10 mouse cellular contexts compared by ENCODE assay signal in the genomic region with DNA sequence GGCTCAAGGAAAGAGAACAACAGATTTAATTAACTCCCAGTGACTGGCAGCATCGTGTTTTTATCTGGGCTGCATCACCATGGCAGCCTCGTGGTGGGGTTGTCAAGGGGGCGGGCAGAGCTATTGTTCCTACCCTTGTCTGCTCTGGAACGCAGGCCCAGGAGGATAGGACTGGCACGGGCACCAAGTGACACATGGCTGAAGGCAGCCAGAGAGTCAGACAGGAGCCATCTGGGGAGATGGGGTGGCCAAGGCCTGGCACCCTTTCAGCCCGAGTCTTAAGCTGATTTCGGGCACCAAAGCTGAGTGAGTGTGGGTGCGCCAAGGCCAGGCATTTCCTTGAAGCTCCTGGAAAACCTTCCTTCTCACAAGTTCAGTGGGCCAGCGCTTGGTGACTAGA. TPM values are rescaled to one million over a fixed set of nuclear protein-coding genes. Genes with fewer than 3 reads are reported as not detected.
DNase-seq lines count a peak whose midpoint lies in the region; ATAC-seq and TF ChIP-seq lines count a peak whose summit lies in the region.
"Had no signal": no experiment of that assay in that cellular context is flagged by ENCODE, and none has a peak within 500 bp of the region (broad histone marks: within the 10 kb centered on the region; RNA-seq: fewer than 3 reads in every experiment).

No protein-coding gene starts in this region.

- H3K4me2 ChIP-seq in forebrain, embryonic 16.5 days (ENCODE audit: low read length): peak overlapping the region; percentile 91
- peak overlapping the region; percentile 90; the same call in 1 of the 2 replicates for H3K4me2 ChIP-seq in midbrain, embryonic 12.5 days (replicated peaks)
- no peak overlapping the region for H3K4me2 ChIP-seq in intestine, postnatal 0 days (replicated peaks; ENCODE audit: low read depth)

- 19% methylated on average over 9 of the region's 9 CpGs for WGBS in forebrain, embryonic 16.5 days
- WGBS in midbrain, embryonic 12.5 days: 34% methylated on average over 9 of the region's 9 CpGs
- 84% methylated on average over 9 of the region's 9 CpGs for WGBS in intestine, postnatal 0 days

- H3K4me1 ChIP-seq in forebrain, embryonic 16.5 days (replicated peaks; ENCODE audit: control insufficient read depth, insufficient read depth, low read length): peaks cover 83% of the 10 kb centered on the region
- H3K4me1 ChIP-seq in midbrain, embryonic 12.5 days: peaks cover 90% of the 10 kb centered on the region
- H3K4me1 ChIP-seq in intestine, postnatal 0 days (replicated peaks; ENCODE audit: control insufficient read depth, insufficient read depth, low read length): 0 out of 2 replicates have a peak, but pooled peaks cover 4% of the 10 kb centered on the region

- peaks cover 11% of the 10 kb centered on the region; the same call in 1 of the 2 replicates for H3K36me3 ChIP-seq in forebrain, embryonic 16.5 days (ENCODE audit: control insufficient read depth, insufficient read depth)
- H3K36me3 ChIP-seq in midbrain, embryonic 12.5 days: peaks cover 20% of the 10 kb centered on the region
- no peaks in the 10 kb centered on the region; the same call in 1 of the 2 replicates for H3K36me3 ChIP-seq in intestine, postnatal 0 days (ENCODE audit: control insufficient read depth, insufficient read depth)

- ATAC-seq in forebrain, embryonic 16.5 days: peak; percentile 26
- no peak for ATAC-seq in midbrain, embryonic 12.5 days (ENCODE audit: low FRiP score, low read depth)
- no peak for ATAC-seq in intestine, postnatal 0 days
- ATAC-seq in inflammation-experienced regulatory T-cells, adult 6 months: no peak

- H3K4me3 ChIP-seq in forebrain, embryonic 16.5 days (replicated peaks; ENCODE audit: low read length): no peak overlapping the region
- H3K4me3 ChIP-seq in midbrain, embryonic 12.5 days: no peak overlapping the region
- H3K4me3 ChIP-seq in intestine, postnatal 0 days (ENCODE audit: low read depth, low read length): no peak overlapping the region

- intact Hi-C loops in heart, postnatal 10 days (cut with DNase I): no loop called here

- peak; percentile 91 for DNase-seq in heart, adult 11 months
- no peak for DNase-seq in heart, postnatal 10 days
- DNase-seq in cerebellum, adult 11-12 months: peak; percentile 89
- no peak for DNase-seq in thymus, postnatal 25 days

- TF ChIP-seq CTCF in intestine, postnatal 0 days (IDR thresholded peaks at IDR 0.05; ENCODE audit: low read depth): no peak

- H3K27me3 ChIP-seq in forebrain, embryonic 16.5 days (replicated peaks; ENCODE audit: control insufficient read depth, insufficient read depth, low read length): no peaks in the 10 kb centered on the region
- 0 out of 2 replicates have a peak, but pooled peaks cover 2% of the 10 kb centered on the region for H3K27me3 ChIP-seq in midbrain, embryonic 12.5 days
- H3K27me3 ChIP-seq in intestine, postnatal 0 days (replicated peaks; ENCODE audit: control insufficient read depth, insufficient read depth, low read length): peaks cover 12% of the 10 kb centered on the region; the same call in 1 of the 2 replicates

- H3K27ac ChIP-seq in forebrain, embryonic 16.5 days (ENCODE audit: low read length): peak overlapping the region; percentile 86
- peak overlapping the region; percentile 91 for H3K27ac ChIP-seq in midbrain, embryonic 12.5 days (replicated peaks)
- no peak overlapping the region for H3K27ac ChIP-seq in intestine, postnatal 0 days (ENCODE audit: low read depth, low read length)
- H3K27ac ChIP-seq: heart, embryonic 15.5 days had no signal

- H3K9ac ChIP-seq in forebrain, embryonic 16.5 days (replicated peaks; ENCODE audit: low read depth, low read length): peak overlapping the region; percentile 75; the same call in 1 of the 2 replicates
- peak overlapping the region; percentile 46; the same call in 1 of the 2 replicates for H3K9ac ChIP-seq in midbrain, embryonic 12.5 days (replicated peaks)
- H3K9ac ChIP-seq in intestine, postnatal 0 days (ENCODE audit: low read depth, low read length): no peak overlapping the region

- H3K9me3 ChIP-seq in forebrain, embryonic 16.5 days (ENCODE audit: control insufficient read depth, low read length): no peaks in the 10 kb centered on the region
- no peaks in the 10 kb centered on the region for H3K9me3 ChIP-seq in midbrain, embryonic 12.5 days
- H3K9me3 ChIP-seq in intestine, postnatal 0 days (ENCODE audit: control insufficient read depth): no peaks in the 10 kb centered on the region
- H3K9me3 ChIP-seq: heart, embryonic 15.5 days had no signal

RNA-seq across cellular contexts. Expression of gene Prr7, which starts 6.3 kb away (rescaled TPM):
- 1 to 10 TPM; 1.7 to 1.8 TPM for total RNA-seq in heart, postnatal 10 days (2021)
- 4.1 and 4.3 TPM in 2 replicates for polyA plus RNA-seq in forebrain, embryonic 16.5 days (2015; fragmentation: Nextera tagmentation; extraction: Ambion mirVana)
- 2.0 and 2.3 TPM in 2 replicates for polyA plus RNA-seq in midbrain, embryonic 12.5 days (2016; fragmentation: Nextera tagmentation; extraction: Ambion mirVana)
- 0.14 and 0.27 TPM in 2 replicates for polyA plus RNA-seq in intestine, postnatal 0 days (2015; fragmentation: Nextera tagmentation; extraction: Ambion mirVana)
- polyA plus RNA-seq in inflammation-experienced regulatory T-cells, adult 6 months (2017; shearing (Covaris generic)): under 1 TPM in 1 of 3 experiments, not detected in 2; 0.26 TPM
- polyA plus RNA-seq: liver, embryonic 16.5 days had no signal

RNA-seq across cellular contexts. Expression of gene Dbn1, which starts 17.5 kb away (rescaled TPM):
- total RNA-seq in heart, postnatal 10 days (2021): 10 to 100 TPM; 53.7 to 58.2 TPM
- polyA plus RNA-seq in forebrain, embryonic 16.5 days (2015; fragmentation: Nextera tagmentation; extraction: Ambion mirVana): 792 and 816 TPM in 2 replicates
- 558 and 585 TPM in 2 replicates for polyA plus RNA-seq in midbrain, embryonic 12.5 days (2016; fragmentation: Nextera tagmentation; extraction: Ambion mirVana)
- polyA plus RNA-seq in intestine, postnatal 0 days (2015; fragmentation: Nextera tagmentation; extraction: Ambion mirVana): 31.3 and 34.8 TPM in 2 replicates
- under 1 TPM in 1 of 3 experiments, not detected in 2; 0.15 TPM for polyA plus RNA-seq in inflammation-experienced regulatory T-cells, adult 6 months (2017; shearing (Covaris generic))

RNA-seq across cellular contexts. Expression of gene Grk6, which starts 25.5 kb away (rescaled TPM):
- total RNA-seq in heart, postnatal 10 days (2021): 10 to 100 TPM; 26.3 to 28.5 TPM
- polyA plus RNA-seq in forebrain, embryonic 16.5 days (2015; fragmentation: Nextera tagmentation; extraction: Ambion mirVana): 39.4 and 40.1 TPM in 2 replicates
- polyA plus RNA-seq in midbrain, embryonic 12.5 days (2016; fragmentation: Nextera tagmentation; extraction: Ambion mirVana): 53.1 and 58.5 TPM in 2 replicates
- polyA plus RNA-seq in intestine, postnatal 0 days (2015; fragmentation: Nextera tagmentation; extraction: Ambion mirVana): 10.5 and 11.4 TPM in 2 replicates
- 10 to 100 TPM; 35.3 to 50.0 (median 40.5) TPM for polyA plus RNA-seq in inflammation-experienced regulatory T-cells, adult 6 months (2017; shearing (Covaris generic))

RNA-seq across cellular contexts. Expression of gene Pdlim7, which starts 43.1 kb away (rescaled TPM):
- 10 to 100 TPM; 63.6 to 74.2 TPM for total RNA-seq in heart, postnatal 10 days (2021)
- polyA plus RNA-seq in forebrain, embryonic 16.5 days (2015; fragmentation: Nextera tagmentation; extraction: Ambion mirVana): 132 and 147 TPM in 2 replicates
- polyA plus RNA-seq in midbrain, embryonic 12.5 days (2016; fragmentation: Nextera tagmentation; extraction: Ambion mirVana): 140 and 156 TPM in 2 replicates
- polyA plus RNA-seq in intestine, postnatal 0 days (2015; fragmentation: Nextera tagmentation; extraction: Ambion mirVana): 131 and 142 TPM in 2 replicates
- 10 to 100 TPM; 13.2 to 15.7 (median 13.5) TPM for polyA plus RNA-seq in inflammation-experienced regulatory T-cells, adult 6 months (2017; shearing (Covaris generic))

RNA-seq across cellular contexts. Expression of gene F12, which starts 43.8 kb away (rescaled TPM):
- not detected for total RNA-seq in heart, postnatal 10 days (2021)
- not detected in 2 replicates for polyA plus RNA-seq in forebrain, embryonic 16.5 days (2015; fragmentation: Nextera tagmentation; extraction: Ambion mirVana)
- polyA plus RNA-seq in midbrain, embryonic 12.5 days (2016; fragmentation: Nextera tagmentation; extraction: Ambion mirVana): not detected in 2 replicates
- polyA plus RNA-seq in intestine, postnatal 0 days (2015; fragmentation: Nextera tagmentation; extraction: Ambion mirVana): 1.2 and 2.3 TPM in 2 replicates
- under 1 TPM in 1 of 3 experiments, not detected in 2; 0.24 TPM for polyA plus RNA-seq in inflammation-experienced regulatory T-cells, adult 6 months (2017; shearing (Covaris generic))

Comparison
In these comparisons a context has a peak if more than half of its experiments do, and no peak if none do; other contexts are left out.
1. DNase-seq: peak in heart, adult 11 months (single experiment) and cerebellum, adult 11-12 months (single experiment); none in heart, postnatal 10 days (0 of 2) and thymus, postnatal 25 days (single experiment).
2. RNA of gene Dbn1, which starts 17.5 kb away (polyA plus RNA-seq): 792 to 816 TPM in forebrain, embryonic 16.5 days, 558 to 585 TPM in midbrain, embryonic 12.5 days and 31.3 to 34.8 TPM in intestine, postnatal 0 days; 0.15 TPM in inflammation-experienced regulatory T-cells, adult 6 months; every median in the first group is over 10 times any median in the second.